Mouse (Mus musculus) left cerebral cortex, adult 6 months (tissue): ENCODE data around the gene Nedd4. TPM values are rescaled to one million over a fixed set of nuclear protein-coding genes. Genes with fewer than 3 reads are reported as not detected.

Experiments used
- long read RNA-seq, 2 experiments: library from polyadenylated mRNA; unstranded; transcript quantifications; one replicate each; pipeline ENCODE4 v2.0.0; 2019 to 2020
- polyA plus RNA-seq: library from polyadenylated mRNA; unstranded; fragments of <200 nt; fragmentation: Nextera tagmentation; gene quantifications from 2 replicates; pipeline ENCODE4 v1.2.3, GENCODE M21; 2021

Nedd4 gene
- 127 and 156 TPM in 2 replicates for polyA plus RNA-seq
- long read RNA-seq, experiment 1, full-length matches to known transcripts: 497 of 614 reads
- long read RNA-seq, experiment 1, partial matches to known transcripts: 107 of 614 reads
- long read RNA-seq, experiment 1, other reads (novel, unspliced or antisense): 10 of 614 reads
- long read RNA-seq, experiment 2, full-length matches to known transcripts: 123 of 339 reads
- long read RNA-seq, experiment 2, partial matches to known transcripts: 179 of 339 reads
- long read RNA-seq, experiment 2, other reads (novel, unspliced or antisense): 37 of 339 reads

DNA sequence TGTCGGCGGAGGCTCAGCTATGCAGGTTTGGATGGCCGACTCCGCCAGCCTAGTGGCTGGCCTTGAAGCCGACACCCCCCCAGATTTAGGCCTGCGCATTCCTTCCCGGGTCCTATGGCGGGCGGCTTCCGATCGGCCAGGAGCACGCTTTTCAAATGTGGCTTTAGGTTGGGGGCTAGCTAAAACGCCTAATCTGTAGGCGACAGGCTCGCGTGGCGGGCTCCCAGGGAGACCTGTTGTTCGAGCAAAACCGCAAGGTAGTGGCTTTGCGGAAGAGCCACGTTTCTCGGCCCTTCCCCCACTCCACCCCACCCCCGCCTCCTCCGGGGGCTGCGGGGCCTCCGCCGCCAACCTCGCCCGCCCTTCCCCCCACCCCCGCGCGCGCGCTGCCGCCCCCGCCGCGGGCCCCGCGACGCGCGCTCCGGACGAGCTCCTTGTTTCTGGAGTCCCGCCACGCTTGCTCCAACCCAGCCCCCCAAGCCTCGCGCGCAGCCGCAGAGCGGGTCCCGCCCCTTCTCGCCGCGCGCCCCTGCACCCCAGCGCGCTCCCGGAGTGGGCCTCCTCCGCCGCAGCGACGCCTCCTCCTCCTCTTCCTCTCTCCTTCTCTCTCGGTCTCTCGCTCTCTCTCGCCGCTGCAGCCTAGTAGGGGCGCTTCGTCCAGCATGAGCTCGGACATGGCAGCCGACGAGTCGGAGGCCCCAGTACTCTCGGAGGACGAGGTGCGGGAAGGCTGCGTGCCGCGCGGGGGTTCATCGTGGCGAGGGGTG lies at the start of gene Nedd4:
Gene Nedd4, plus strand, starts transcription at position 452 of the 767 bp plus-strand sequence.

Other genes starting within 250 kb of the Nedd4 start
- gene Mns1, start 224.3 kb upstream of the Nedd4 start, polyA plus RNA-seq: 1.1 and 1.3 TPM in 2 replicates
- gene Tex9, start 170.1 kb upstream of the Nedd4 start, polyA plus RNA-seq: 7.5 and 8.1 TPM in 2 replicates
- gene Rfx7, start 130.1 kb upstream of the Nedd4 start, polyA plus RNA-seq: 2.4 and 2.6 TPM in 2 replicates
- 0.34 and 0.50 TPM in 2 replicates for gene Prtg, start 144.5 kb downstream of the Nedd4 start, polyA plus RNA-seq